Mouse (Mus musculus) intestine, postnatal 0 days (tissue): ENCODE measurements around the gene Tcf7l1. TPM values are rescaled to one million over a fixed set of nuclear protein-coding genes. Genes with fewer than 3 reads are reported as not detected.

Experiments
- ATAC-seq: fragments of 200-750 bp; cut with Nextera tagmentation; 2 replicates; pipeline ENCODE4 v1.8.0; 2017; ENCODE audit warnings: mild to moderate bottlenecking, moderate TSS enrichment, moderate library complexity
- H3K27ac ChIP-seq: fragments of 300-500 bp; sonication (generic); 2 replicates; pipeline ENCODE4 v1.5.1; 2014; ENCODE audit warnings: mild to moderate bottlenecking, low read depth, low read length, moderate library complexity
- H3K27me3 ChIP-seq: fragments of 300-500 bp; sonication (generic); replicated peaks from 2 replicates; pipeline ENCODE4 v1.6.1; 2014; ENCODE audit warnings: low read length, mixed read lengths; ENCODE audit not compliant: control insufficient read depth, insufficient read depth
- H3K36me3 ChIP-seq: fragments of 300-500 bp; sonication (generic); 2 replicates; pipeline ENCODE4 v1.6.1; 2014; ENCODE audit warnings: mild to moderate bottlenecking, moderate library complexity; ENCODE audit not compliant: control insufficient read depth, insufficient read depth
- H3K4me1 ChIP-seq: fragments of 300-500 bp; sonication (generic); replicated peaks from 2 replicates; pipeline ENCODE4 v1.6.1; 2014; ENCODE audit warnings: antibody characterized with exemption, low read length, mixed read lengths; ENCODE audit not compliant: control insufficient read depth, insufficient read depth
- H3K4me2 ChIP-seq: fragments of 300-500 bp; sonication (generic); replicated peaks from 2 replicates; pipeline ENCODE4 v1.6.1; 2014; ENCODE audit warnings: low read depth, mild to moderate bottlenecking, moderate library complexity
- H3K4me3 ChIP-seq: fragments of 300-500 bp; sonication (generic); 2 replicates; pipeline ENCODE4 v1.5.1; 2014; ENCODE audit warnings: low read depth, low read length
- H3K9ac ChIP-seq: fragments of 300-500 bp; sonication (generic); 2 replicates; pipeline ENCODE4 v1.6.1; 2014; ENCODE audit warnings: mild to moderate bottlenecking, low read depth, low read length
- H3K9me3 ChIP-seq: fragments of 300-500 bp; sonication (generic); 2 replicates; pipeline ENCODE4 v1.6.1; 2016; ENCODE audit warnings: mixed run types; ENCODE audit not compliant: control insufficient read depth
- CTCF ChIP-seq: sonication (generic); IDR thresholded peaks from 2 replicates; pipeline ENCODE4 v1.5.1; 2016; ENCODE audit warnings: low read depth, mild to moderate bottlenecking, control low read depth, antibody characterized with exemption, moderate library complexity
- WGBS: fragments of 180-500 bp; shearing (Covaris S2); extraction: QIAGEN DNeasy Blood & Tissue Kit; methylation state at CpG from one replicate; pipeline ENCODE4 v1.1.7; 2014; 5-methylcytosine and 5-hydroxymethylcytosine counted together
- polyA plus RNA-seq: library from polyadenylated mRNA; unstranded; fragments of >200 nt; fragmentation: Nextera tagmentation; extraction: Ambion mirVana; gene quantifications from 2 replicates; pipeline ENCODE4 v1.2.1, GENCODE M21; 2015

Tcf7l1 gene
- polyA plus RNA-seq, 1 experiment from 2014 or later = 6.8 TPM

DNA sequence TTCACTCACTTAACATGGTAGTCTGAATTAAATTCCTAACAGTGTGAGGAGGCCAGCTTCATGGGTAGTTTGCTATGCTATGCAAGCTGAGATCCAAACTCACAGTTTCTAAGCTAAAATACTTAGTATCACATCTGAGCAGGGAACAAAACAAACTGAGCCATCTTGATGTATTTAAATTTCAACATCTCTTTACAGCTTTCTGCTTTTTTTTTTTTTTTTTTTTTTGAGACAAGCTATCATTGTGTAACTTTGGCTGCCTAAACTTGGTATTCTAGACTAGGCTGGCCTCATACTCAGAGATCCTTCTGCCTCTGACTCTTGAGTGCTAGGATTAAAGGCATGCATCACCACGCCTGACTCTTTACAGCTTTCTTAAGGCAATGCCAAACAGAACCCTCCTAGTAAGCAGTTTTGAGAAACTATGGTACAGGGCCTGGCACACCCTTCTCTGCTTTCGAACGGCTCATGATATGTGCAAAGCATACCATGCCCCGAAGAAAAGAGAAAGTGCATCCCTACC lies 180.3 kb downstream of the Tcf7l1 start:
- H3K27ac ChIP-seq = no peak overlapping the region
- no peak for ATAC-seq
- H3K4me3 ChIP-seq = no peak overlapping the region
- no peaks in the 10 kb centered on the region for H3K4me1 ChIP-seq
- no peaks in the 10 kb centered on the region for H3K9me3 ChIP-seq
- H3K4me2 ChIP-seq = no peak overlapping the region
- no peak for TF ChIP-seq CTCF
- peaks cover 70% of the 10 kb centered on the region for H3K36me3 ChIP-seq
- no peaks in the 10 kb centered on the region for H3K27me3 ChIP-seq
- 71% methylated on average over 4 of the region's 4 CpGs for WGBS
- no peak overlapping the region for H3K9ac ChIP-seq

DNA sequence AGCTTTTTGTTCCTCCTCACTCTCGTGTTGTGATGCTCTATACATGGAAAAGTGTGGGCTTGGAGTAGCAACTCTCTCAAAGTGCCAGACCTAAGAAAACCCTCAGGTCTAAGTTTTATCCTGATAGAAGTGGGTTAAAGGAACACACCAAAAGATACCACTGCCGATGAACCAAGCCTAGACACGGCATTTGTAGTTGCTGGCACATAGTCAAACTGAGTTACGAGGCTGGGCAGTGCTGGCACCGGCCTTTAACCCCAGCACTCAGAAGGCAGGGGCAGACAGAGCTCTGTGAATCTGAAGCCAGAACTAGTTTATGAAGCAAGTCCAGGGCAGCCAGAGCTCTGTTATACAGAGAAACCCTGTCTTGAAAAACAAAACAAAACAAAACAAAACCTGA lies 181.4 kb downstream of the Tcf7l1 start:
- ATAC-seq = no peak
- Histone ChIP-seq H3K4me2 (no peak overlapping the region), H3K27ac (no peak overlapping the region), H3K36me3 (peaks cover 65% of the 10 kb centered on the region), H3K9me3 (no peaks in the 10 kb centered on the region), H3K4me3 (no peak overlapping the region), H3K27me3 (no peaks in the 10 kb centered on the region), H3K9ac (no peak overlapping the region), H3K4me1 (no peaks in the 10 kb centered on the region)
- 70% methylated on average over 5 of the region's 5 CpGs for WGBS
- TF ChIP-seq CTCF = no peak

DNA sequence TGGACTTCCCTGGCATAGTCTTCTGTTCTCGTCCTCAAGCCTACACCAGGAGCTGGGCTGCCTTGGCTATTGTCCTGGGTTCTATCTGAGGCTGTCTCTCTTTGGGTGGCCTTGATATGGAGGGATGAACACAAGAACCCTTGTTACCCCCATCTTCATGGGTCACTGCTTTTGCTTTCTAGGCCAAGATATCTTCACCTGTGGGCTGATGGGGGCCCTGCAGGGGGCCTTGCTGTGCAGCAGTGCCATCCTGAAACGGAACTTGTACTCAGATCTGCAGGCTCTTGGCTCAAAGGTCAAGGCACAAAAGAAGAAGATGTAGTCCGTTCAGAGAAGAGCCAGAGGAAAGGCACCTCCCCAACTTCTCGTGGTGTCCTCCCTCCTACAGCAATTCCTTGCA lies 182.0 kb downstream of the Tcf7l1 start:
- TF ChIP-seq CTCF = 0 out of 2 replicates have a peak, but pooled peaks have one; percentile 8
- no peak overlapping the region for H3K4me3 ChIP-seq
- H3K9me3 ChIP-seq = no peaks in the 10 kb centered on the region
- 0 out of 2 replicates have a peak, but pooled peaks have one; percentile 2 for ATAC-seq
- H3K36me3 ChIP-seq = peaks cover 65% of the 10 kb centered on the region
- no peaks in the 10 kb centered on the region for H3K4me1 ChIP-seq
- H3K27me3 ChIP-seq = no peaks in the 10 kb centered on the region
- H3K9ac ChIP-seq = no peak overlapping the region
- no peak overlapping the region for H3K4me2 ChIP-seq
- 65% methylated on average over 4 of the region's 4 CpGs for WGBS
- H3K27ac ChIP-seq = no peak overlapping the region

DNA sequence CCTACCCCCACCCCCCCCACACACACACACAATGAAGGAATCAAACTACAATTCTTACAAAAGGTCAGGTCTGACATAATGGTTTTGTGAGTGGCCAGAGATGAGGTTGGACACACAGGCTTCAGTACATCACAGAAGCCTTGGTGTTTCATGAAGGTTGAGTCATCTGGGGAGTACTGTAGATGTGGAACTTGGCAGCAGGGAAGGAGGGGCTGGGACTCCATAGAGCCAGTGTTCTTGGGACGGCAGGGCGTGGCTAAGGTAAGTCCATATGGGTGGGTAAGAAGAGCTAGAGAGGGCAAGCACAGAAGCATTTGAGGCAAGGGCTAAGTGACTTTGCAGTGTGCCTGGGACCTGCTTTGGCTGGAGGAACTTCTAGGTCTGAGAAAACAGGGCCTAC lies 185.0 kb downstream of the Tcf7l1 start:
- peak; percentile 25; the same call in 1 of the 2 replicates for ATAC-seq
- WGBS = 74% methylated on average over 2 of the region's 2 CpGs

DNA sequence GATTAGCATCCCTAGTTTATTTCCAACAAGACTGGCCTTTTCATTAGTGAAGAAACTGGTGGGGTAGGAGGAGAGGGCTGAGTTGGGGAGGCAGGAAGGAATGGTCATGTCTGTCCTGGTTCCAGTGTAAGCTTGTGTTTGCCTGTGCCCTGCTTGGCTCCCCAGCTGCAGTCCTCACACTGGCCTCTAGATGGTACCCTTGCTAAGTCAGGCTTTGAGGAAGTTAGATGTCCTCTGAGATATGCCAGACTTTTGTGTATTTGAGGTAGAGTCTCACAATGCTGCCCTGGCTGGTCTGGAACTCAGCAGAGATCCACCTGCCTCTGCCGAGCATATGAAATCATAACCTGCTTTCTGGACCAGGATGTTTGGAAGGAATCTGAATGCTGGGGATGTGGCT lies 187.3 kb downstream of the Tcf7l1 start:
- no peak; the same call in 1 of the 2 replicates for ATAC-seq
- no peak overlapping the region for H3K9ac ChIP-seq
- H3K4me3 ChIP-seq = no peak overlapping the region
- H3K36me3 ChIP-seq = peaks cover 29% of the 10 kb centered on the region
- no peak overlapping the region for H3K4me2 ChIP-seq
- WGBS = 23% methylated on average over 1 of the region's 1 CpGs
- no peak overlapping the region for H3K27ac ChIP-seq
- H3K27me3 ChIP-seq = no peaks in the 10 kb centered on the region
- TF ChIP-seq CTCF = peak; percentile 94
- H3K4me1 ChIP-seq = peaks cover 3% of the 10 kb centered on the region; the same call in 1 of the 2 replicates
- no peaks in the 10 kb centered on the region for H3K9me3 ChIP-seq

More for the DNA sequence above, 185.0 kb downstream of the Tcf7l1 start:
- Histone ChIP-seq H3K27ac (no peak overlapping the region), H3K27me3 (no peaks in the 10 kb centered on the region), H3K36me3 (peaks cover 44% of the 10 kb centered on the region), H3K9ac (no peak overlapping the region), H3K4me3 (no peak overlapping the region), H3K4me1 (no peaks in the 10 kb centered on the region; the same call in 1 of the 2 replicates), H3K9me3 (no peaks in the 10 kb centered on the region), H3K4me2 (no peak overlapping the region)
- no peak for TF ChIP-seq CTCF

DNA sequence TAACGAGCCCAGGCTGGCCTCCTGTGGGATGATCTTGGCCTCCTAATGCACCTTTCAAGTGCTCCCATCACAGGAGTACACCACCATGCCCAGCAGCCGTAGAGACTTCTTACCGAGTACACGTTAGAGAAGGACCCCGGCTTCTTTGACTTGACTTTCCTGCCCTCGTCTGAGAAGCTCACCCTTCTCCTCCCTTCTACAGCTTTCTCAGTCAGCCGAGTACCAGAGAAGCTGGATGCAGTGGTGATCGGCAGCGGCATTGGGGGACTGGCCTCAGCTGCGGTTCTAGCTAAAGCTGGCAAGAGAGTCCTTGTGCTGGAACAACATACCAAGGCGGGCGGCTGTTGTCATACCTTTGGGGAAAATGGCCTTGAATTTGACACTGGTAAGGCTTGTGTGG lies 188.3 kb downstream of the Tcf7l1 start:
- Histone ChIP-seq H3K4me2 (no peak overlapping the region), H3K9me3 (no peaks in the 10 kb centered on the region), H3K27ac (no peak overlapping the region), H3K27me3 (no peaks in the 10 kb centered on the region), H3K4me3 (no peak overlapping the region), H3K4me1 (peaks cover 3% of the 10 kb centered on the region; the same call in 1 of the 2 replicates), H3K9ac (no peak overlapping the region), H3K36me3 (peaks cover 19% of the 10 kb centered on the region)
- no peak for TF ChIP-seq CTCF
- ATAC-seq = no peak
- 86% methylated on average over 12 of the region's 12 CpGs for WGBS

DNA sequence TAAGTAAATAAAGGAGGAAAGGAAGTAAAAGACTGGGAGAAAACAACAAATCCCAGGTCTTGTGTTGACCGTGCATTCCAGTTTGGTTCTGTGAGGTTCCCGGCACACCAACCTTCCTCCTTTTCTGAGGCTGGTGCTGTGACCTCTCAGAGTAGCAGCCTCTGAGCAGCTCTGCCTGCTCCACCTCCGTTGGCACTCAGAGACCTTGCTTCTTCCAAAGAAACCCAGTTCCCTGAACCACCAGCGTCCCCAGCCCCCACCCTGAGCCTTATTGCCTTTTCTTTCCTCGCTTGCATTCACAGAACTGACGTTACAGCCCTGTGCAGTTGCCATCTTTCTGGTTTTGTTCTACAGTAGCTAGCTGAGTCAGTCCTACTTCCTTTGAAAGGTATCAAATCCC lies 188.8 kb downstream of the Tcf7l1 start:
- no peak for ATAC-seq
- TF ChIP-seq CTCF = no peak
- H3K4me1 ChIP-seq = peaks cover 3% of the 10 kb centered on the region; the same call in 1 of the 2 replicates
- H3K27ac ChIP-seq = no peak overlapping the region
- no peak overlapping the region for H3K4me3 ChIP-seq
- peaks cover 14% of the 10 kb centered on the region for H3K36me3 ChIP-seq
- no peak overlapping the region for H3K4me2 ChIP-seq
- no peaks in the 10 kb centered on the region for H3K9me3 ChIP-seq
- 83% methylated on average over 6 of the region's 6 CpGs for WGBS
- H3K27me3 ChIP-seq = no peaks in the 10 kb centered on the region
- H3K9ac ChIP-seq = no peak overlapping the region
